Mouse (Mus musculus): ENCODE measurements around the gene Ptprd. TPM values are rescaled to one million over a fixed set of nuclear protein-coding genes. Genes with fewer than 3 reads are reported as not detected.
A peak's percentile ranks its signal among the peaks of the same experiment; 100 is the strongest.

Ptprd gene
- polyA plus RNA-seq, 1 experiment from 2014 or later, result 13.8 TPM

DNA sequence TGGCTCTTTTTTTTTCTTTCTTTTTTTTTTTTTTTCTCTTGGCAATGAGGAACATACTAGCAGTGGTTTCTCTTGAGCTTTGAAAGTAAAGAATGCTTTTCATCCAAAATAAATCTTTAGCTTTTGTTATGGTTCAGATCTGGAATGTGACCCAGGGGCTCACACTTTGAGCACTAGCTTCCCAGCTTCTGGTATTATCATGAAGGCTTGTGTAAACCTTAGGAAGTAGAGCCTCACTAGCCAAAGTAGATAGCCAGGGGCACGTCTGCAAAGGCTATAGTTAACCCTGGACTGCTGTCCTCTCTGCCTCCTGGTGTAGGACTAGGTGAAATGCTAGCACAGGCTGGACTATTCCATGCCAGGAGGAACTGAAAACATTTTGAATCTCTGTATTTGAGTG is 1310.1 kb downstream of the Ptprd start:
- no peak overlapping the region for H3K4me2 ChIP-seq (replicated peaks; ENCODE audit: low read depth)
- H3K9ac ChIP-seq (ENCODE audit: low read depth, low read length), result no peak overlapping the region
- 35% methylated on average over 1 of the region's 1 CpGs for WGBS
- H3K36me3 ChIP-seq (ENCODE audit: control insufficient read depth, insufficient read depth), result no peaks in the 10 kb centered on the region
- TF ChIP-seq CTCF (IDR thresholded peaks at IDR 0.05; ENCODE audit: low read depth), result 0 out of 2 replicates have a peak, but pooled peaks have one; percentile 9
- H3K9me3 ChIP-seq (ENCODE audit: control insufficient read depth), result no peaks in the 10 kb centered on the region
- no peak for ATAC-seq
- H3K4me1 ChIP-seq (replicated peaks; ENCODE audit: control insufficient read depth, insufficient read depth, low read length), result no peaks in the 10 kb centered on the region
- no peak overlapping the region for H3K4me3 ChIP-seq (ENCODE audit: low read depth, low read length)
- H3K27me3 ChIP-seq (replicated peaks; ENCODE audit: control insufficient read depth, insufficient read depth, low read length), result no peaks in the 10 kb centered on the region
- no peak overlapping the region for H3K27ac ChIP-seq (ENCODE audit: low read depth, low read length)

DNA sequence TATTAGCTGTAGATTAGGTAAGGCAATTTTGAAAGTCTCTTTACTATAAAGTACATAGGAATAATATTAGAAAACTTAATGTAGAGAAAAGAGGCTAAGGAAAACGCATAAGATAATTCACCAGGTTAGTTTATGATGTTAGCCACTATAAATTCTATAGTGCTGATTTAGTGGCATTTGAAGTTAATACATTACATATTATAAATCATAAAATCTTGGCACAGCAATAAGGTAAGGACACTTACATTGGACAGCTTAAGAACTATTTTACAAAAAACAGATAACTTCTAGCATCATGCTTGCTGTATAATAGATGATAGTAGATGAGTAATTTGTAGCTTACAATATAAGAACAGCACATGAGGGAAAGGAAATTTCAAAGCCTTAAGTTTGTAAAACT is 1322.1 kb downstream of the Ptprd start:
- no peak overlapping the region for H3K4me3 ChIP-seq (ENCODE audit: low read depth, low read length)
- H3K9me3 ChIP-seq (ENCODE audit: control insufficient read depth), result no peaks in the 10 kb centered on the region
- ATAC-seq, result no peak
- H3K4me2 ChIP-seq (replicated peaks; ENCODE audit: low read depth), result no peak overlapping the region
- H3K36me3 ChIP-seq (ENCODE audit: control insufficient read depth, insufficient read depth), result no peaks in the 10 kb centered on the region
- no peaks in the 10 kb centered on the region for H3K27me3 ChIP-seq (replicated peaks; ENCODE audit: control insufficient read depth, insufficient read depth, low read length)
- H3K9ac ChIP-seq (ENCODE audit: low read depth, low read length), result no peak overlapping the region
- TF ChIP-seq CTCF (IDR thresholded peaks at IDR 0.05; ENCODE audit: low read depth), result no peak
- no peaks in the 10 kb centered on the region for H3K4me1 ChIP-seq (replicated peaks; ENCODE audit: control insufficient read depth, insufficient read depth, low read length)
- no peak overlapping the region for H3K27ac ChIP-seq (ENCODE audit: low read depth, low read length)
- WGBS, result 27% methylated on average over 1 of the region's 1 CpGs

DNA sequence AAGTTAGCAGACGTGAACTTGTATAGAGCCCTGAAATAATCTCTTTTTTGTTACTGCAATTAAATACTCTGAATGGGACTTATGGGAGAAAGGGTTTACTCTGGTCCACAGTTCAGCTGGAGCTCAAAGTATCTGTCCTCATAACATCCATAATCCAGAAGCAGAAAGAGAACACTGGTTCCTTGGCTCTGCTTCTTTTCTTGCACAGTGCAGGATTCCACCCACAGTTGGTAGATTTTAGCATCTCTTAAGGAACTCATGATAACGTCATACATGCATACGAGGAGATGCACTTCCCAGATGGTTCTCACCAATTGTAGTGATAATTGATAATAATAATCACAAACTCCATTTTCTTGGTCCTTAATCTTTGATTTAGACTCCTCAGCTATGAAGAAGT is 1330.2 kb downstream of the Ptprd start:
- Histone ChIP-seq H3K27ac (ENCODE audit: low read depth, low read length) (no peak overlapping the region), H3K4me2 (replicated peaks; ENCODE audit: low read depth) (no peak overlapping the region), H3K9me3 (ENCODE audit: control insufficient read depth) (no peaks in the 10 kb centered on the region), H3K36me3 (ENCODE audit: control insufficient read depth, insufficient read depth) (no peaks in the 10 kb centered on the region), H3K4me3 (ENCODE audit: low read depth, low read length) (no peak overlapping the region), H3K27me3 (replicated peaks; ENCODE audit: control insufficient read depth, insufficient read depth, low read length) (no peaks in the 10 kb centered on the region), H3K4me1 (replicated peaks; ENCODE audit: control insufficient read depth, insufficient read depth, low read length) (no peaks in the 10 kb centered on the region), H3K9ac (ENCODE audit: low read depth, low read length) (no peak overlapping the region)
- ATAC-seq, result no peak
- TF ChIP-seq CTCF (IDR thresholded peaks at IDR 0.05; ENCODE audit: low read depth), result no peak
- 79% methylated on average over 3 of the region's 3 CpGs for WGBS

- Histone ChIP-seq H3K4me3 (ENCODE audit: low read depth, low read length) (no peak overlapping the region), H3K36me3 (ENCODE audit: control insufficient read depth, insufficient read depth) (no peaks in the 10 kb centered on the region), H3K27me3 (replicated peaks; ENCODE audit: control insufficient read depth, insufficient read depth, low read length) (no peaks in the 10 kb centered on the region), H3K9me3 (ENCODE audit: control insufficient read depth) (no peaks in the 10 kb centered on the region), H3K4me2 (replicated peaks; ENCODE audit: low read depth) (no peak overlapping the region), H3K9ac (ENCODE audit: low read depth, low read length) (no peak overlapping the region), H3K27ac (ENCODE audit: low read depth, low read length) (no peak overlapping the region), H3K4me1 (replicated peaks; ENCODE audit: control insufficient read depth, insufficient read depth, low read length) (no peaks in the 10 kb centered on the region)
- ATAC-seq, result no peak
- 82% methylated on average over 1 of the region's 1 CpGs for WGBS
- no peak for TF ChIP-seq CTCF (IDR thresholded peaks at IDR 0.05; ENCODE audit: low read depth)
Observed at GRCm38 (mm10) chr4:76870971-76871370, 1340.8 kb downstream of the Ptprd start.

DNA sequence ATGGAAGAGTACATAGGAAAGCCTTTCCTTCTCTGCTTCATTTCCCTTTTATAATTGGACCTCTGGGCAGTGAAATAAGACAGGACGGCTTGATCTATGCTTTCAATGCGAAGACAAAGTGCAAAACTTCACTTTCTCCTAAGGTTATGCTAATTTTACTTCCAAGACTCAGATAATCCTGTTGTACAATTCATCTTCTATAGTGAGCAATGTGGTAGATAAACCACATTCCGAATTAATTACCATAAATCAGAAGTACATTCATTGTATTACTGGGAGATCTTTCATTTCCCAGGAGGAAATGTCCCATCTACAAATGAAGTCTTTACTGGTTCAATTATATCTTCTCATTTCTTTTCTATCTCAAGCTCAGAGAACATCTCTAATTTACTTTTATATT is 1346.2 kb downstream of the Ptprd start:
- Histone ChIP-seq H3K4me1 (replicated peaks; ENCODE audit: control insufficient read depth, insufficient read depth, low read length) (no peaks in the 10 kb centered on the region), H3K27ac (ENCODE audit: low read depth, low read length) (no peak overlapping the region), H3K36me3 (ENCODE audit: control insufficient read depth, insufficient read depth) (no peaks in the 10 kb centered on the region), H3K9ac (ENCODE audit: low read depth, low read length) (no peak overlapping the region), H3K4me2 (replicated peaks; ENCODE audit: low read depth) (no peak overlapping the region), H3K4me3 (ENCODE audit: low read depth, low read length) (no peak overlapping the region), H3K9me3 (ENCODE audit: control insufficient read depth) (no peaks in the 10 kb centered on the region), H3K27me3 (replicated peaks; ENCODE audit: control insufficient read depth, insufficient read depth, low read length) (no peaks in the 10 kb centered on the region)
- TF ChIP-seq CTCF (IDR thresholded peaks at IDR 0.05; ENCODE audit: low read depth), result no peak
- no peak for ATAC-seq
- WGBS, result 80% methylated on average over 3 of the region's 3 CpGs

- Histone ChIP-seq H3K9ac (ENCODE audit: low read depth, low read length) (no peak overlapping the region), H3K4me2 (replicated peaks; ENCODE audit: low read depth) (no peak overlapping the region), H3K27ac (ENCODE audit: low read depth, low read length) (no peak overlapping the region), H3K36me3 (ENCODE audit: control insufficient read depth, insufficient read depth) (no peaks in the 10 kb centered on the region), H3K27me3 (replicated peaks; ENCODE audit: control insufficient read depth, insufficient read depth, low read length) (no peaks in the 10 kb centered on the region), H3K4me3 (ENCODE audit: low read depth, low read length) (no peak overlapping the region), H3K9me3 (ENCODE audit: control insufficient read depth) (no peaks in the 10 kb centered on the region), H3K4me1 (replicated peaks; ENCODE audit: control insufficient read depth, insufficient read depth, low read length) (no peaks in the 10 kb centered on the region)
- TF ChIP-seq CTCF (IDR thresholded peaks at IDR 0.05; ENCODE audit: low read depth), result no peak
- no peak for ATAC-seq
- WGBS, result 83% methylated on average over 7 of the region's 7 CpGs
Observed at GRCm38 (mm10) chr4:76846265-76846664, 1365.5 kb downstream of the Ptprd start.

- H3K4me1 ChIP-seq (replicated peaks; ENCODE audit: control insufficient read depth, insufficient read depth, low read length), result no peaks in the 10 kb centered on the region
- no peaks in the 10 kb centered on the region for H3K36me3 ChIP-seq (ENCODE audit: control insufficient read depth, insufficient read depth)
- no peak overlapping the region for H3K4me3 ChIP-seq (ENCODE audit: low read depth, low read length)
- 78% methylated on average over 1 of the region's 1 CpGs for WGBS
- no peak overlapping the region for H3K9ac ChIP-seq (ENCODE audit: low read depth, low read length)
- H3K27ac ChIP-seq (ENCODE audit: low read depth, low read length), result no peak overlapping the region
- no peak overlapping the region for H3K4me2 ChIP-seq (replicated peaks; ENCODE audit: low read depth)
- H3K9me3 ChIP-seq (ENCODE audit: control insufficient read depth), result no peaks in the 10 kb centered on the region
- ATAC-seq, result no peak
- TF ChIP-seq CTCF (IDR thresholded peaks at IDR 0.05; ENCODE audit: low read depth), result no peak
- no peaks in the 10 kb centered on the region for H3K27me3 ChIP-seq (replicated peaks; ENCODE audit: control insufficient read depth, insufficient read depth, low read length)
Observed at GRCm38 (mm10) chr4:76839016-76839415, 1372.7 kb downstream of the Ptprd start.
